Mouse (Mus musculus): ENCODE measurements around the gene Lrrc74a. TPM values are rescaled to one million over a fixed set of nuclear protein-coding genes. Genes with fewer than 3 reads are reported as not detected.

Gene Lrrc74a
- total RNA-seq, 2 experiments from 2014 or later, result not detected

DNA sequence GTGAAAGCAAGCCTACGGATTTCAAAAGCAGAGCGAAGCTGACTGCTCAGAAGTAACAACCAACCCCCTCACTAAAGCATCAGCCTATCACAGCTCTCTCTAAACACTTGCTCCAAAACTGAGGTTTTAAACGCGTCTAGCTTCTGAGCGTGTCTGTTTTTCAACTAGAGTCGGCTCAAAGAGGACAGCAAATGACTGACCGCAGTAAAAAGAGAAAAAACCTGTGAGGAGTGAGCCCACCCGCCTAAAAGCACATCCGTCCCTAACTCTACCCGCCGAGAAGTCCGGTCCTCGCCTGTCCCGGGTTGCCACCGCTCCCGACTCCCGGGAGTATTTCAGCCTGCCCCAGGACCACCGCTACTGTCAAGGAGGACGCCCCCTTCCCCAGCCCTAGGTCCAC, 8.5 kb upstream of the Lrrc74a start:
- no peak for DNase-seq (ENCODE audit: extremely low spot score in 1 of 2, low spot score in 2 of 2)
- peak overlapping the region; percentile 78 for H3K27ac ChIP-seq
- TF ChIP-seq CTCF (IDR thresholded peaks at IDR 0.05), result no peak
- intact Hi-C loops (cut with DNase I), result no loop called here
- H3K4me3 ChIP-seq, result peak overlapping the region; percentile 64

DNA sequence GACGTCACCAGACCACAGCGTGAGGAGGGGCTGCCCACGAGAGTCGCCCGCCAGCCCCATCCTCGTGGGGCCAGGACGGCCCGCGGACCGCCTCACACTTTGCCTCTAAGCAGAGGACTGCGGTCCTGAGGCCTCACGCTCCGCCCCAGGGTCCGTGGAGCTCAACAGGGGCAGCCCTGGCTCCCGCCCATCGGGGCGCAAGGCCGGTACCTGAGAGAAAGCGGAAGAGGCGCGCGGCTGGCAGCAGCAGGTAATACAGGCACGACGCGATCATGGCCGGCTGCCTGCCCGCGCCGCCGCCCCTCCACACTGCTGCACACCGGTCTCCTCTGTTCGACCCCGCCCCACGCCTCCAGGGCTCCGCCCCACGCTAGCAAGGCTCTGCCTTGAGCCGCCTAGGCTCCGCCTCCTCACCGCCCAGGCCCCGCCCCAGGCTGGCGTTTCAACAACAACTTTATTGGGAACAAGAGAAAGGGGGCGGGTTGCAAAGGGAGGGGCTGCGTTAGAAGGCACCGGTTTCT, 8.0 kb upstream of the Lrrc74a start, which contains the start of gene Angel1:
Gene Angel1 (minus strand): TSS at position 341 of the 521 bp plus-strand sequence.
- peak within 1 kb of the TSS; percentile 78 for H3K27ac ChIP-seq
- H3K4me3 ChIP-seq, result peak within 1 kb of the TSS; percentile 64
- peak; percentile 93 to 94 for DNase-seq (ENCODE audit: extremely low spot score in 1 of 2, low spot score in 2 of 2)
- TF ChIP-seq CTCF (IDR thresholded peaks at IDR 0.05), result peak; percentile 7
- intact Hi-C loops (cut with DNase I), result no loop called here

DNA sequence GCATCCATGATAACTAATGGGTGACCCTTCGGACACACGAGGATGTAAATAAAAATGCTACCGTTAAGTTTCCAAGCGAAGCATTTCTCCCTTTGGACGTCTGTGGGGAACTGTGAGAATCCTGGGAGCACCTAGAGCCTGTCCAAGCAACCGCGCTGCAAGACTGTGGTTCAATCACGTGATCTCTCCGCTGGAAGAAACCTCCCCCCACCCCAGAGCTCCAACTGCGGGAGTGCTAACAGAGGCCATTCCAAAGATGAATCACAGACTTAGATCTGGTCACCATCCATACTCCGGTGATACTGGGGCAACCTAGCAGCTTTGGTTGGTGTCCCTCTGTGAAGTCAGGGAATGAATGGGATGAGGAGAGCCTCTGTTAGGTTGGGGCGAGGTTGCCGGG, 26.9 kb downstream of the Lrrc74a start:
- intact Hi-C loops (cut with DNase I), result loop anchor here (10.0 kb wide), 1 partner anchor 384 kb away; the partner anchor contains the start of genes Gstz1 and Pomt2
- TF ChIP-seq CTCF (IDR thresholded peaks at IDR 0.05), result no peak
- DNase-seq (ENCODE audit: extremely low spot score in 1 of 2, low spot score in 2 of 2), result no peak
- no peak overlapping the region for H3K27ac ChIP-seq
- H3K4me3 ChIP-seq, result no peak overlapping the region

DNA sequence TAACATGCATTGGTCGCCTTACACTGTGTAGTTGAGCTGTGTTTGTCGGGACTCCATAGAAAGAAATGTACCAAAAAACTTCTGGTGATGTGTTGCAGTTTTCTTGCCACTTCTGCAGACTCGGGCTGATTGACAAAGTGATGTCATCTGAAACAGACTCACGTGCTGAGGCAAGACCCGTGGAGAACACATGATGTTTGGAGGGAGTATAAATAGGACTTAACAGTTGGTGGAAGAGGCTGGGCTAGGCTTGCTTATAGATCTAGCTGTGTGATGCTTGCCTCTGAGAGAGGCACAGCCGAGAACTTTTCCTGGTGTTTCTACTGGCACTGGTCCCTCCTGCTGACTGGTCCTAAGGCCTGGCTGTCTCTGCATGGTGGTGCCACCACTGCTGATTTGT, 29.9 kb downstream of the Lrrc74a start:
- H3K27ac ChIP-seq, result no peak overlapping the region
- DNase-seq (ENCODE audit: extremely low spot score in 1 of 2, low spot score in 2 of 2), result no peak
- intact Hi-C loops (cut with DNase I), result loop anchor here (10.0 kb wide), 1 partner anchor 381 kb away; the partner anchor contains the start of genes Gstz1 and Pomt2

DNA sequence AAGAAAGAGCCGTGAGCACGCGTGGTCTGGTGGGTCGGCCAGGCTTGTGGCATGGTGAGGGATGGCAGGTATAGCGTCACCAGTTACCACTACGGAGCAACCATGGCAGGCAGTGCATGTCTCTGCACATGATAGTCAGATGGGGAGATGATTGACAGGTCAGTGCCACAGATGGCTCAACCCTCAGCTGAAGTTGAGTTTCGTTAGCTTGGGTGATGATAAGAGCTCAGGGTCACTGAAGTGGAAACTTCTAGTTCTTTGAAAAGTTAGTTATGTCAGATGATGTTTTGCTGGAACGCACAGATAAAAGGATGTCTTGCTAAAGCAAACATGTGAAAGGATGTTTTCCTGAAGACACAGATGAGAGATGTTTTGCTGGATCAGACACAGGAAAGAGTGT, 32.3 kb downstream of the Lrrc74a start:
- no peak overlapping the region for H3K27ac ChIP-seq
- H3K4me3 ChIP-seq, result no peak overlapping the region
- DNase-seq (ENCODE audit: extremely low spot score in 1 of 2, low spot score in 2 of 2), result no peak
- intact Hi-C loops (cut with DNase I), result loop anchor here (2.0 to 10.0 kb wide), 2 partner anchors 52 to 378 kb away; partner anchors contain the start of genes Gstz1 and Pomt2
- TF ChIP-seq CTCF (IDR thresholded peaks at IDR 0.05), result no peak

More for the DNA sequence above, 29.9 kb downstream of the Lrrc74a start:
- no peak overlapping the region for H3K4me3 ChIP-seq
- TF ChIP-seq CTCF (IDR thresholded peaks at IDR 0.05), result no peak

DNA sequence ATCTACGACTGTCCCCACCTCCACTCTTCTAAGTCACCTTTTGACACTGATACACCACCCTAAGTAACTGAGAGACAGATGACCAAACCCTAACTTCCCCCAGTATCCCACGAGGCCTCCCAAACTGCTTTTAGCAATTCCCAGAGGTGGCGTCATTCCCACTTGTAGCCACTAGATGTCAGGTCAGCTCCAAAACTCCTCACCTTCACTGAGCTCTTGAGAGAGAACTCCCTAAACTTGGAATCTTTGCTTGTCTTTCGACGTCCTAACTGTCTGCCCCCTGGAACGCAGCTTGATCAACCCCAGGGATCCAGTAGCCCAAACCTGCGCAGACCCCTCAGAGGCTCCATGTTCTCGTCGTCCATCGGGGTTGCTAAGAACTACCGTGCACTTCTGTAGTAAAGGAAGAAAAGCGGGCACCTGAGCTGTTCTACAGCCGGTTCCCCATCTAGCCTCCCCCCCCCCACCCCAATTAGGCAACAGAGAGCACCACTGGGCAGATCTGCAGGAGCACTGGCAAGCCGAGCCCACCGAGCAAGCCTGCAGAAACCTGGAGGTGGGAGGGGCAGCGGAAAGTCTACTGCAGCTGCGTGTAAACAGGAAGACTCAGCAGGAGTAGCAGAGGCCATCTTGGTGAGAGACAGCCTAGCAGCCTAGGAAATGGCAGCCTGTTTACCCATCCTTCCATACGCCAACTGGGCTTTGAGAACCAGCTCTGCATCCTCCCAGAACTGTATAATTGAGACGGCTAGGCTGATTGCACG, 33.9 kb downstream of the Lrrc74a start:
- intact Hi-C loops (cut with DNase I), result loop anchor here (2.0 to 10.0 kb wide), 4 partner anchors 53 to 377 kb away; partner anchors contain the start of genes Gstz1 and Pomt2
- no peak overlapping the region for H3K4me3 ChIP-seq
- TF ChIP-seq CTCF (IDR thresholded peaks at IDR 0.05), result peak; percentile 88
- DNase-seq (ENCODE audit: extremely low spot score in 1 of 2, low spot score in 2 of 2), result peak; percentile 59 to 65
- H3K27ac ChIP-seq, result no peak overlapping the region

DNA sequence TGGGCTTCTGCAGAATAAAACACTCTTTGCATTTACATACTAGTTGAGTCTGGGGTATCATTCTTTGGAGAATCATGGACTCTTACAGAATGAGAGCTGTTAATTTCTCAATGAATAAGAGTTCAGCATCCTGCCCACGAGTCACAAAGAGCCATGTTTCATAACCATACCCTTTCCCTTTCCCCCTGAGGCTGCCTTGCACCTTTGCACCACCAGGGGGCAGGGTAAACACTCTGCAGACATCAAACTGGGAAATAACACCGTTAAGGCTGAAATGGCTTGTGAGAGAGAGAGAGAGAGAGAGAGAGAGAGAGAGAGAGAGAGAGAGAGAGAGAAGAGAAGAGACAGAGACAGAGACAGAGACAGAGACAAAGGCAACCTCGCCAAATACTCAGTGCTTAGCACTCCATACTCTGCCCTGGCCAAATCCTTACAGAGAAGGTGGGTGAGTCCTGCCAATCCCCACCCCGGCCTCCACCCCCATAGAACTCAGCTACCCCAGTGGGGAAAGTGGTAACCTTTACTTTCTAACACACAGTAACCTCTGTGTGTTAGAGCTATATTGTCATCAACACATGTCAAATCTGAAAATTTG, 34.9 kb downstream of the Lrrc74a start:
- intact Hi-C loops (cut with DNase I), result loop anchor here (1.0 to 10.0 kb wide), 4 partner anchors 156 to 376 kb away; partner anchors contain the start of genes Gstz1 and Pomt2
- DNase-seq (ENCODE audit: extremely low spot score in 1 of 2, low spot score in 2 of 2), result peak; percentile 87 to 91
- no peak overlapping the region; the same call in 1 of the 2 replicates for H3K27ac ChIP-seq
- peak; percentile 83 for TF ChIP-seq CTCF (IDR thresholded peaks at IDR 0.05)
- H3K4me3 ChIP-seq, result no peak overlapping the region

DNA sequence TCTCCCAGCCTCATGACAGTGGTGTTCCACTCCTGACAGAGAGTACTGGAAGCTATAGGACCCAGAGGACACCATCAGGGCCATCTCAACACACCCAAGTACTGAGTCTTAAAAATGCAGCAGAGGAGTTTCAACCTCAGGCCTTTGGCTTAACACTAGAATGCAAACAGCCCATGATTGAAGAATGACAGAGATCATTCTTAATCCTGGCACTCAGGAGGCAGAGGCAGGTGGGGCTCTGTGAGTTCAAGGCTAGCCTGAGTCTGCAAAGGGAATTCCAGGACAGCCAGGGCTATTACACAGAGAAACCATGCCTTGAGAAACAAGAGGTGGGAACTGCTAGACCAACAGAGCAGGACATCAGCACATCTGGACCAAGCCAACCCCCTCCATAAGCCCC, 35.6 kb downstream of the Lrrc74a start:
- intact Hi-C loops (cut with DNase I), result loop anchor here (1.0 to 10.0 kb wide), 4 partner anchors 155 to 375 kb away; partner anchors contain the start of genes Gstz1 and Pomt2
- DNase-seq (ENCODE audit: extremely low spot score in 1 of 2, low spot score in 2 of 2), result no peak
- H3K4me3 ChIP-seq, result no peak overlapping the region
- H3K27ac ChIP-seq, result peak overlapping the region; percentile 69
- TF ChIP-seq CTCF (IDR thresholded peaks at IDR 0.05), result no peak

DNA sequence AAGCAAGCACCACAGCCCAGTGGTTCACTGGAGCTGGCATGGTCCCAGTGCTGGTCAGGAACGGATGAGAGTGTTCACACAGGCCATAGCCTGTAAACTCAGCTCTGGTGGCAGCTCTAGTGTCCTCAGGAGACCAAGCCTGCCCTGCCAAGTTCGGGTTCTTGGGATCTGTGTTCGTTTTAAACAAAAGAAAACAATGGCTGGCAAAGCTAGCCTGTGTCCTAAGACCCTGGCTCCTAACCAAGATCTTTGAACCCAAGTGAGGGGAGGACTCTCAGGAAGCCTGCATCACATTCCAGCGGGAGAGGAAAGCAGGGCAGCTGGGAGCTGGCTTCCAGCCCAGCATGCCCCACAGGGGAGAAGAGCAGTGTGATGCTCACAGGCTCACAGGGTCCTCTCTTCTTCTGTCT, 36.1 kb downstream of the Lrrc74a start:
- Histone ChIP-seq H3K27ac (peak overlapping the region; percentile 69), H3K4me3 (no peak overlapping the region)
- intact Hi-C loops (cut with DNase I), result no loop called here
- peak in 1 of 2 experiments; percentile 39 for DNase-seq (ENCODE audit: extremely low spot score in 1 of 2, low spot score in 2 of 2)
- TF ChIP-seq CTCF (IDR thresholded peaks at IDR 0.05), result no peak

DNA sequence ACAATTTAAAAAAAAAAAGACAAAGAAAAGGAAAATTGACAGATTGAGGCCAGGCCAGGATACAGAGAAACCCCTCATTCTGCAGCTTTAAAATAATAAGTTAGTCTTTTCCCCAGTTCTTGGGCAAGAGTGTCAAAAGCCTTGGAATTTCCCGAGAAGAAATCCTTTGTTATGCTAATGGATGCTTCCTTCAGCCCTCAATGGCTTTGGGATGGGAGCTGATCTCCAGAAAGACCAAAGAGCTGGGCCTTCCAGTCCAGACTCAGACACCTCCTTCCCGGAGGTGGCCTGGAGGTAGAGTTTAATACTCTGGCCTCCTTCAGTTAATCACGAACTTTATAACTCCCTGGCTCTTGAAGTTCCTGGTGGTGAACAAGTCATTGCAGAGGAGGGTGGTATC, 36.8 kb downstream of the Lrrc74a start:
- TF ChIP-seq CTCF (IDR thresholded peaks at IDR 0.05), result no peak
- no peak for DNase-seq (ENCODE audit: extremely low spot score in 1 of 2, low spot score in 2 of 2)
- intact Hi-C loops (cut with DNase I), result no loop called here
- Histone ChIP-seq H3K4me3 (no peak overlapping the region), H3K27ac (0 out of 2 replicates have a peak overlapping the region, but pooled peaks have one; percentile 6)

DNA sequence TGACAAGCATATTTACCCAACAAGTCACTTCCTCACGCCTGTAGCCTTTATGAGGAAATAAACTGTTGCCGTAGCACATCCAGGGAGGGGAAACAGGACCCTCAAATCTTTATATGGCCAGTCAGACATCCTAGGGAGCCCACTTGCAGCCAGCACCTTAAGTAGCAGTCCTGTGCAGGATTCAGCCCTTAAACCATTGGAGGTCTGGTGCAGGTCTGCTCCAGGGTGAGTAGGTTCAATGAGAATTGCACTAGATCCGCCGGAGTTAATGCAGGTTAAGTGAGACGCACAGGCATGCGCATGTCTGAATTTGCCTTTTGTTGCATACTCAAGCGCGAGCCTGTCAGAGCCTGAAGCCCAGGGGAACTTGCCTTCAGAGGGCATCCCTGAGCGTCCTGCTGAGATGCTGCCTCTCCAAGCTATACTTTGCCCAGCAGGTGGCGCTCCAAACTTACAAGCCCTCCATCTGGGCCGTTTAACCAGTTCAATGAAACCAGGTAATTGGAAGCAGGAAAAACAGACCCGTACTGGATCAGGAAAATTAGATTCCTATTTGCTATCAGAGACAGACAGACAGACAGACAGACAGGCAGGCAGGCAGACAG, 37.8 kb downstream of the Lrrc74a start:
- Histone ChIP-seq H3K4me3 (no peak overlapping the region), H3K27ac (no peak overlapping the region; the same call in 1 of the 2 replicates)
- DNase-seq (ENCODE audit: extremely low spot score in 1 of 2, low spot score in 2 of 2), result peak; percentile 88 to 94
- TF ChIP-seq CTCF (IDR thresholded peaks at IDR 0.05), result peak; percentile 89
- intact Hi-C loops (cut with DNase I), result no loop called here

Measured in left cerebral cortex, adult 2 months (tissue).